ENCODE assay signal across 1 mouse cellular context in the genomic region with DNA sequence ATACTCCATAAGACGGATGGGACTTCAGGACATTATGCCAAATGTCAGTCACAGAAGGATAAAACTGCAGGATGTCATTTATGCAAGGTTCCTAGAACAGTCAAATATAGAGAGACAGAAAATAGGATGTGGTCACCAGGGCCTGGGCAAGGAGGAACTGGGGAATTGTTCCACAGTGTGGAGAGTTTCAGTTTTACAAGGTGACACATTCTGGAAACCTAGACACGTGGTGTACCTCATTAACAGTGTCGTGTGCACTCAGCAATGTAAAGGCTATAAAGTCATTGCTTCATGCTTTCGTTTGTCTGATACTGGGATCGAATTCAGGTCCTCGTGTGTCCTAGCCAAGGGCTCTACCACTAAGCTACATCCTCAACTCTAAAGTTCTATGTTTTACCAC.
TF ChIP-seq lines count a peak whose summit lies in the region.

No protein-coding gene starts in this region.

TF ChIP-seq in CH12.LX, 34 proteins besides CTCF, POLR2A, EP300 and RAD21 (continued from another document):
- peak; percentile 98 for TF ChIP-seq IRF4 (IDR thresholded peaks at IDR 0.05; ENCODE audit: low read depth, low read length)
- TF ChIP-seq NRF1 (IDR thresholded peaks at IDR 0.05; ENCODE audit: low read depth, low read length), result no peak
- peak; percentile 68 for TF ChIP-seq USF1 (IDR thresholded peaks at IDR 0.05; ENCODE audit: low read depth, low read length)
- TF ChIP-seq ZMIZ1 (IDR thresholded peaks at IDR 0.05; ENCODE audit: low read depth, low read length), result no peak
- TF ChIP-seq NELFE (IDR thresholded peaks at IDR 0.05; ENCODE audit: low read depth, low read length), result no peak
- 0 out of 2 replicates have a peak, but pooled peaks have one; percentile 48 for TF ChIP-seq KAT2A (IDR thresholded peaks at IDR 0.05; ENCODE audit: insufficient replicate concordance, low read length)
- TF ChIP-seq POLR2AphosphoS2 (IDR thresholded peaks at IDR 0.05; ENCODE audit: low read depth, low read length), result no peak
- TF ChIP-seq SMC3 (IDR thresholded peaks at IDR 0.05; ENCODE audit: low read depth, low read length), result no peak; the same call in 1 of the 2 replicates
- peak; percentile 90 for TF ChIP-seq TCF12 (IDR thresholded peaks at IDR 0.05; ENCODE audit: low read depth, low read length)
- peak; percentile 96 for TF ChIP-seq BHLHE40 (IDR thresholded peaks at IDR 0.05; ENCODE audit: low read depth, low read length)
- TF ChIP-seq MAZ (IDR thresholded peaks at IDR 0.05; ENCODE audit: low read depth, low read length), result peak; percentile 56; the same call in 1 of the 2 replicates
